ENCODE assay signal across 11 mouse cellular contexts in genomic region chr7:16885905-16886304, GRCm38 (mm10). TPM values are rescaled to one million over a fixed set of nuclear protein-coding genes. Genes with fewer than 3 reads are reported as not detected.
A peak's percentile ranks its signal among the peaks of the same experiment; 100 is the strongest.
DNase-seq lines count a peak whose midpoint lies in the region; ATAC-seq lines count a peak whose summit lies in the region.
"Had no signal": no experiment of that assay in that cellular context is flagged by ENCODE, and none has a peak within 500 bp of the region (broad histone marks: within the 10 kb centered on the region; RNA-seq: fewer than 3 reads in every experiment).

No protein-coding gene starts in this region.

- H3K4me3 ChIP-seq in heart, embryonic 10.5 days = peak overlapping the region; percentile 49
- peak overlapping the region; percentile 23; the same call in 1 of the 2 replicates for H3K4me3 ChIP-seq in midbrain, embryonic 11.5 days (ENCODE audit: low read depth, low read length)
- no peak overlapping the region for H3K4me3 ChIP-seq in midbrain, embryonic 15.5 days
- H3K4me3 ChIP-seq in limb, embryonic 11.5 days (ENCODE audit: low read depth, low read length) = no peak overlapping the region
- H3K4me3 ChIP-seq: myocyte had no signal

- WGBS in heart, embryonic 10.5 days = 50% methylated on average over 59 of the region's 59 CpGs
- 36% methylated on average over 57 of the region's 59 CpGs for WGBS in midbrain, embryonic 11.5 days
- 46% methylated on average over 59 of the region's 59 CpGs for WGBS in midbrain, embryonic 15.5 days
- 54% methylated on average over 59 of the region's 59 CpGs for WGBS in limb, embryonic 11.5 days

- ATAC-seq in midbrain, embryonic 11.5 days (ENCODE audit: low FRiP score) = no peak
- ATAC-seq in midbrain, embryonic 15.5 days (replicated peaks) = no peak
- no peak for ATAC-seq in limb, embryonic 11.5 days (ENCODE audit: insufficient number of reproducible peaks, low FRiP score, low TSS enrichment, low read depth)

- H3K4me2 ChIP-seq in midbrain, embryonic 11.5 days = no peak overlapping the region
- no peak overlapping the region for H3K4me2 ChIP-seq in midbrain, embryonic 15.5 days
- H3K4me2 ChIP-seq in limb, embryonic 11.5 days (ENCODE audit: low read depth, severe bottlenecking) = no peak overlapping the region

- peak overlapping the region; percentile 83 for H3K27ac ChIP-seq in heart, embryonic 10.5 days
- H3K27ac ChIP-seq in midbrain, embryonic 11.5 days (ENCODE audit: low read depth, low read length) = no peak overlapping the region
- no peak overlapping the region for H3K27ac ChIP-seq in midbrain, embryonic 15.5 days
- peak overlapping the region; percentile 21; the same call in 1 of the 2 replicates for H3K27ac ChIP-seq in limb, embryonic 11.5 days (replicated peaks; ENCODE audit: low read depth, low read length)

- peaks cover 12% of the 10 kb centered on the region for H3K9me3 ChIP-seq in heart, embryonic 10.5 days
- peaks cover 7% of the 10 kb centered on the region for H3K9me3 ChIP-seq in midbrain, embryonic 11.5 days (ENCODE audit: control insufficient read depth, low read length)
- no peaks in the 10 kb centered on the region for H3K9me3 ChIP-seq in midbrain, embryonic 15.5 days
- peaks cover 20% of the 10 kb centered on the region for H3K9me3 ChIP-seq in limb, embryonic 11.5 days (ENCODE audit: control insufficient read depth, low read length)

- peaks cover 31% of the 10 kb centered on the region for H3K27me3 ChIP-seq in heart, embryonic 10.5 days (ENCODE audit: insufficient read depth, poor library complexity, severe bottlenecking)
- peaks cover 47% of the 10 kb centered on the region for H3K27me3 ChIP-seq in midbrain, embryonic 11.5 days (ENCODE audit: control insufficient read depth, insufficient read depth, low read length)
- H3K27me3 ChIP-seq in midbrain, embryonic 15.5 days (replicated peaks) = peaks cover 32% of the 10 kb centered on the region
- H3K27me3 ChIP-seq in limb, embryonic 11.5 days (ENCODE audit: control insufficient read depth, insufficient read depth, low read length) = no peaks in the 10 kb centered on the region

- H3K4me1 ChIP-seq in heart, embryonic 10.5 days = peaks cover 47% of the 10 kb centered on the region
- H3K4me1 ChIP-seq in midbrain, embryonic 11.5 days (ENCODE audit: control insufficient read depth, insufficient read depth, low read length) = peaks cover 4% of the 10 kb centered on the region
- H3K4me1 ChIP-seq in midbrain, embryonic 15.5 days = 0 out of 2 replicates have a peak, but pooled peaks cover under 1% of the 10 kb centered on the region
- H3K4me1 ChIP-seq in limb, embryonic 11.5 days (ENCODE audit: control insufficient read depth, insufficient read depth, low read length) = peaks cover 6% of the 10 kb centered on the region

- H3K36me3 ChIP-seq in heart, embryonic 10.5 days = peaks cover 85% of the 10 kb centered on the region
- H3K36me3 ChIP-seq in midbrain, embryonic 11.5 days (ENCODE audit: control insufficient read depth, insufficient read depth, low read length) = peaks cover 8% of the 10 kb centered on the region; the same call in 1 of the 2 replicates
- H3K36me3 ChIP-seq in midbrain, embryonic 15.5 days (replicated peaks) = peaks cover 13% of the 10 kb centered on the region; the same call in 1 of the 2 replicates
- peaks cover 53% of the 10 kb centered on the region for H3K36me3 ChIP-seq in limb, embryonic 11.5 days (ENCODE audit: control insufficient read depth, insufficient read depth, low read length)

- no peak overlapping the region for H3K9ac ChIP-seq in midbrain, embryonic 11.5 days (ENCODE audit: low read length)
- H3K9ac ChIP-seq in midbrain, embryonic 15.5 days = no peak overlapping the region
- H3K9ac ChIP-seq in limb, embryonic 11.5 days (ENCODE audit: low read length) = no peak overlapping the region

- no peak for DNase-seq in heart, embryonic 10.5 days (ENCODE audit: low spot score)
- DNase-seq in heart, adult 8-10 months (ENCODE audit: low spot score) = no peak
- no peak for DNase-seq in midbrain, embryonic 11.5 days (ENCODE audit: low spot score, missing footprints)
- DNase-seq in limb, embryonic 11.5 days (ENCODE audit: low spot score) = no peak
- no peak for DNase-seq in right cerebral cortex, postnatal 10 days (ENCODE audit: low spot score in 2 of 2)
- no peak for DNase-seq in urinary bladder, adult 2 months (ENCODE audit: low spot score)
- DNase-seq in thymus, postnatal 0 days (ENCODE audit: low spot score) = no peak
- DNase-seq: kidney, adult 2 months; spleen, adult 18-20 months had no signal

RNA-seq across cellular contexts. Expression of gene Gng8, which starts 5.7 kb away (rescaled TPM):
- polyA plus RNA-seq in heart, embryonic 10.5 days (2016; fragmentation: Nextera tagmentation; extraction: Ambion mirVana) = 3.0 and 6.3 TPM in 2 replicates
- total RNA-seq in heart, adult 8-10 months (2022) = 1 to 10 TPM; 1.0 to 1.5 (median 1.1) TPM
- 9.7 and 10.2 TPM in 2 replicates for polyA plus RNA-seq in midbrain, embryonic 11.5 days (2014; fragmentation: Nextera tagmentation; extraction: Ambion mirVana)
- 9.7 and 16.6 TPM in 2 replicates for polyA plus RNA-seq in midbrain, embryonic 15.5 days (2015; fragmentation: Nextera tagmentation; extraction: Ambion mirVana)
- polyA plus RNA-seq in limb, embryonic 11.5 days (2014; fragmentation: Nextera tagmentation; extraction: Ambion mirVana) = 13.9 and 15.9 TPM in 2 replicates
- 26.7 and 27.5 TPM in 2 replicates for polyA plus RNA-seq in urinary bladder, adult 2 months (2012; rRNA removed)
- 0.44 and 0.85 TPM in 2 replicates for polyA plus RNA-seq in thymus, postnatal 0 days (2015; fragmentation: Nextera tagmentation; extraction: Ambion mirVana)

RNA-seq across cellular contexts. Expression of gene Dact3, which starts 10.8 kb away (rescaled TPM):
- polyA plus RNA-seq in heart, embryonic 10.5 days (2016; fragmentation: Nextera tagmentation; extraction: Ambion mirVana) = 5.0 and 7.2 TPM in 2 replicates
- total RNA-seq in heart, adult 8-10 months (2022) = 1 to 10 TPM; 8.0 to 9.5 (median 8.6) TPM
- 4.8 and 5.3 TPM in 2 replicates for polyA plus RNA-seq in midbrain, embryonic 11.5 days (2014; fragmentation: Nextera tagmentation; extraction: Ambion mirVana)
- 4.7 and 4.8 TPM in 2 replicates for polyA plus RNA-seq in midbrain, embryonic 15.5 days (2015; fragmentation: Nextera tagmentation; extraction: Ambion mirVana)
- polyA plus RNA-seq in limb, embryonic 11.5 days (2014; fragmentation: Nextera tagmentation; extraction: Ambion mirVana) = 14.6 and 15.7 TPM in 2 replicates
- 61.5 and 82.9 TPM in 2 replicates for polyA plus RNA-seq in urinary bladder, adult 2 months (2012; rRNA removed)
- polyA plus RNA-seq in thymus, postnatal 0 days (2015; fragmentation: Nextera tagmentation; extraction: Ambion mirVana) = 0.13 and 0.18 TPM in 2 replicates

RNA-seq across cellular contexts. Expression of gene Ptgir, which starts 20.4 kb away (rescaled TPM):
- polyA plus RNA-seq in heart, embryonic 10.5 days (2016; fragmentation: Nextera tagmentation; extraction: Ambion mirVana) = 0.15 and 0.51 TPM in 2 replicates
- total RNA-seq in heart, adult 8-10 months (2022) = 1 to 10 TPM; 1.9 to 3.5 (median 3.1) TPM
- 0.94 and 1.2 TPM in 2 replicates for polyA plus RNA-seq in midbrain, embryonic 11.5 days (2014; fragmentation: Nextera tagmentation; extraction: Ambion mirVana)
- 0.42 and 0.43 TPM in 2 replicates for polyA plus RNA-seq in midbrain, embryonic 15.5 days (2015; fragmentation: Nextera tagmentation; extraction: Ambion mirVana)
- polyA plus RNA-seq in limb, embryonic 11.5 days (2014; fragmentation: Nextera tagmentation; extraction: Ambion mirVana) = 0.24 and 0.44 TPM in 2 replicates
- polyA plus RNA-seq in urinary bladder, adult 2 months (2012; rRNA removed) = 3.9 and 5.1 TPM in 2 replicates
- polyA plus RNA-seq in thymus, postnatal 0 days (2015; fragmentation: Nextera tagmentation; extraction: Ambion mirVana) = 1.9 and 2.6 TPM in 2 replicates

RNA-seq across cellular contexts. Expression of gene Calm3, which starts 38.0 kb away (rescaled TPM):
- 114 and 117 TPM in 2 replicates for polyA plus RNA-seq in heart, embryonic 10.5 days (2016; fragmentation: Nextera tagmentation; extraction: Ambion mirVana)
- total RNA-seq in heart, adult 8-10 months (2022) = 100 to 1,000 TPM; 153 to 208 (median 191) TPM
- 284 and 295 TPM in 2 replicates for polyA plus RNA-seq in midbrain, embryonic 11.5 days (2014; fragmentation: Nextera tagmentation; extraction: Ambion mirVana)
- 351 and 370 TPM in 2 replicates for polyA plus RNA-seq in midbrain, embryonic 15.5 days (2015; fragmentation: Nextera tagmentation; extraction: Ambion mirVana)
- polyA plus RNA-seq in limb, embryonic 11.5 days (2014; fragmentation: Nextera tagmentation; extraction: Ambion mirVana) = 176 and 201 TPM in 2 replicates
- 182 and 223 TPM in 2 replicates for polyA plus RNA-seq in urinary bladder, adult 2 months (2012; rRNA removed)
- 201 and 212 TPM in 2 replicates for polyA plus RNA-seq in thymus, postnatal 0 days (2015; fragmentation: Nextera tagmentation; extraction: Ambion mirVana)

RNA-seq across cellular contexts. Expression of gene Prkd2, which starts 43.2 kb away (rescaled TPM):
- polyA plus RNA-seq in heart, embryonic 10.5 days (2016; fragmentation: Nextera tagmentation; extraction: Ambion mirVana) = 8.9 and 9.4 TPM in 2 replicates
- 10 to 100 TPM; 13.1 to 16.7 (median 14.8) TPM for total RNA-seq in heart, adult 8-10 months (2022)
- 9.2 and 10.3 TPM in 2 replicates for polyA plus RNA-seq in midbrain, embryonic 11.5 days (2014; fragmentation: Nextera tagmentation; extraction: Ambion mirVana)
- 6.7 TPM in 2 replicates for polyA plus RNA-seq in midbrain, embryonic 15.5 days (2015; fragmentation: Nextera tagmentation; extraction: Ambion mirVana)
- polyA plus RNA-seq in limb, embryonic 11.5 days (2014; fragmentation: Nextera tagmentation; extraction: Ambion mirVana) = 16.6 and 16.8 TPM in 2 replicates
- 19.2 and 24.4 TPM in 2 replicates for polyA plus RNA-seq in urinary bladder, adult 2 months (2012; rRNA removed)
- 70.6 and 80.0 TPM in 2 replicates for polyA plus RNA-seq in thymus, postnatal 0 days (2015; fragmentation: Nextera tagmentation; extraction: Ambion mirVana)

Comparison
In these comparisons a context has a peak if more than half of its experiments do, and no peak if none do; other contexts are left out.
1. H3K4me3 ChIP-seq: peak in heart, embryonic 10.5 days (single experiment) and midbrain, embryonic 11.5 days (single experiment); none in midbrain, embryonic 15.5 days (single experiment) and limb, embryonic 11.5 days (single experiment).
2. H3K27ac ChIP-seq: peak in heart, embryonic 10.5 days (single experiment) and limb, embryonic 11.5 days (single experiment); none in midbrain, embryonic 11.5 days (single experiment) and midbrain, embryonic 15.5 days (single experiment).